ENCODE assay signal across 10 mouse cellular contexts in genomic region chr15:95880616-95881151, GRCm38 (mm10).
DNase-seq lines count a peak whose midpoint lies in the region; ATAC-seq and TF ChIP-seq lines count a peak whose summit lies in the region.
"Had no signal": no experiment of that assay in that cellular context is flagged by ENCODE, and none has a peak within 500 bp of the region (broad histone marks: within the 10 kb centered on the region; RNA-seq: fewer than 3 reads in every experiment).

No protein-coding gene starts in this region.

- no peak for TF ChIP-seq CTCF in forebrain, postnatal 0 days (IDR thresholded peaks at IDR 0.05; ENCODE audit: low read depth)

- H3K9me3 ChIP-seq in heart, embryonic 16.5 days (replicated peaks; ENCODE audit: control insufficient read depth, low read length), result no peaks in the 10 kb centered on the region
- H3K9me3 ChIP-seq in forebrain, postnatal 0 days (ENCODE audit: low read length), result no peaks in the 10 kb centered on the region
- H3K9me3 ChIP-seq in limb, embryonic 10.5 days (replicated peaks), result no peaks in the 10 kb centered on the region
- H3K9me3 ChIP-seq: neural tube, embryonic 12.5 days had no signal

- H3K4me1 ChIP-seq in heart, embryonic 16.5 days (ENCODE audit: control insufficient read depth, insufficient read depth, low read length), result peaks cover 29% of the 10 kb centered on the region
- no peaks in the 10 kb centered on the region for H3K4me1 ChIP-seq in forebrain, postnatal 0 days (ENCODE audit: insufficient read depth)
- peaks cover 22% of the 10 kb centered on the region for H3K4me1 ChIP-seq in limb, embryonic 10.5 days

- ATAC-seq in heart, embryonic 16.5 days (replicated peaks; ENCODE audit: extremely low read depth, insufficient read depth, low FRiP score), result peak; percentile 64
- no peak for ATAC-seq in forebrain, postnatal 0 days

- 0 out of 2 replicates have a peak, but pooled peaks cover 4% of the 10 kb centered on the region for H3K36me3 ChIP-seq in heart, embryonic 16.5 days (ENCODE audit: control insufficient read depth, insufficient read depth)
- H3K36me3 ChIP-seq in forebrain, postnatal 0 days (ENCODE audit: insufficient read depth), result no peaks in the 10 kb centered on the region
- H3K36me3 ChIP-seq in limb, embryonic 10.5 days, result 0 out of 2 replicates have a peak, but pooled peaks cover 3% of the 10 kb centered on the region
- H3K36me3 ChIP-seq: neural tube, embryonic 12.5 days had no signal

- WGBS in heart, embryonic 16.5 days, result 9% methylated on average over 10 of the region's 10 CpGs
- 50% methylated on average over 10 of the region's 10 CpGs for WGBS in forebrain, postnatal 0 days
- 41% methylated on average over 10 of the region's 10 CpGs for WGBS in limb, embryonic 10.5 days

- no peak overlapping the region for H3K4me3 ChIP-seq in heart, embryonic 16.5 days (ENCODE audit: low read length)
- no peak overlapping the region for H3K4me3 ChIP-seq in forebrain, postnatal 0 days (ENCODE audit: low read depth, low read length)
- H3K4me3 ChIP-seq in limb, embryonic 10.5 days, result no peak overlapping the region
- H3K4me3 ChIP-seq: neural tube, embryonic 12.5 days had no signal

- H3K27ac ChIP-seq in heart, embryonic 16.5 days (ENCODE audit: low read length), result peak overlapping the region; percentile 74
- H3K27ac ChIP-seq in forebrain, postnatal 0 days (ENCODE audit: low read depth, low read length), result no peak overlapping the region
- no peak overlapping the region for H3K27ac ChIP-seq in limb, embryonic 10.5 days
- H3K27ac ChIP-seq: neural tube, embryonic 12.5 days had no signal

- DNase-seq in adrenal gland, postnatal 36 days, result peak; percentile 16 to 33
- no peak for DNase-seq in adrenal gland, adult 18-20 months (ENCODE audit: low spot score in 2 of 2)
- peak; percentile 65 to 73 for DNase-seq in kidney, postnatal 36 days
- peak; percentile 34 for DNase-seq in skeletal muscle tissue, adult 2 months (ENCODE audit: low read depth, low spot score)
- DNase-seq in forebrain, postnatal 0 days, result no peak
- no peak for DNase-seq in left cerebral cortex, adult 11 months (ENCODE audit: low spot score)
- no peak for DNase-seq in limb, embryonic 10.5 days (ENCODE audit: low spot score)
- DNase-seq: B cell, adult 2 months had no signal

- H3K9ac ChIP-seq in heart, embryonic 16.5 days (ENCODE audit: low read length), result no peak overlapping the region
- no peak overlapping the region for H3K9ac ChIP-seq in forebrain, postnatal 0 days
- H3K9ac ChIP-seq: neural tube, embryonic 12.5 days had no signal

- H3K4me2 ChIP-seq in heart, embryonic 16.5 days (ENCODE audit: low read depth, low read length), result peak overlapping the region; percentile 43
- no peak overlapping the region for H3K4me2 ChIP-seq in forebrain, postnatal 0 days (ENCODE audit: low read depth)
- H3K4me2 ChIP-seq: neural tube, embryonic 12.5 days had no signal

- no peaks in the 10 kb centered on the region for H3K27me3 ChIP-seq in heart, embryonic 16.5 days (ENCODE audit: control insufficient read depth, insufficient read depth, low read length)
- no peaks in the 10 kb centered on the region for H3K27me3 ChIP-seq in forebrain, postnatal 0 days (ENCODE audit: insufficient read depth, low read length)
- H3K27me3 ChIP-seq in limb, embryonic 10.5 days (ENCODE audit: low read depth, poor library complexity, severe bottlenecking), result no peaks in the 10 kb centered on the region
- H3K27me3 ChIP-seq: neural tube, embryonic 12.5 days had no signal

Comparison
In these comparisons a context has a peak if more than half of its experiments do, and no peak if none do; other contexts are left out.
1. DNase-seq: peak in adrenal gland, postnatal 36 days (2 of 2), kidney, postnatal 36 days (2 of 2) and skeletal muscle tissue, adult 2 months (single experiment); none in adrenal gland, adult 18-20 months (0 of 2), forebrain, postnatal 0 days (single experiment), left cerebral cortex, adult 11 months (single experiment) and limb, embryonic 10.5 days (single experiment).